Mouse (Mus musculus): ENCODE results near the gene Zfp646.

DNA sequence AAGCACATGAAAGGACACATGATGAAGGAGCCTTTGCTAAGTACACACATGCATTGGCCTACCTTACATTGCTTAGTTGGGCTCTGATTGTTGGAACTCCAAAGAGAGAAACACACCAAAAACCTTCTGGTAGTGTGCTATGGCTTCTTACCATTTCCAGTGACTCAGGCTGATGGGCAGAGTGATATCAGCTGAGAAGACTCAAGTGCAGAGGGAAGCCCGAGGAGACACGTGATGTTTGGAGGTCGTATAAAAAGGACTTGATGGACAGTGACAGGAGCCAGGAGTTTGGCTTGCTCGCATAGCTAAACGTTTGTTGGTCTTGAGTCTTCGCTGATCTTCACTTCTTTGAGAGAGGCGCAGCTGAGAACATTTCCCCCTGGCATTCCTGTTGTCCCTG, 21.5 kb downstream of the Zfp646 start:
- TF ChIP-seq CTCF (IDR thresholded peaks at IDR 0.05; ENCODE audit: borderline replicate concordance, control insufficient read depth, extremely low read depth, insufficient read depth, low read length, poor library complexity) = no peak
- TF ChIP-seq POLR2A (IDR thresholded peaks at IDR 0.05; ENCODE audit: control insufficient read depth, extremely low read depth, insufficient read depth, low read length, poor library complexity) = no peak
